Mouse (Mus musculus): Measurements from ENCODE around the gene Slc17a1. TPM values are rescaled to one million over a fixed set of nuclear protein-coding genes. Genes with fewer than 3 reads are reported as not detected.

Slc17a1 gene
- polyA plus RNA-seq, 1 experiment, result not detected

DNA sequence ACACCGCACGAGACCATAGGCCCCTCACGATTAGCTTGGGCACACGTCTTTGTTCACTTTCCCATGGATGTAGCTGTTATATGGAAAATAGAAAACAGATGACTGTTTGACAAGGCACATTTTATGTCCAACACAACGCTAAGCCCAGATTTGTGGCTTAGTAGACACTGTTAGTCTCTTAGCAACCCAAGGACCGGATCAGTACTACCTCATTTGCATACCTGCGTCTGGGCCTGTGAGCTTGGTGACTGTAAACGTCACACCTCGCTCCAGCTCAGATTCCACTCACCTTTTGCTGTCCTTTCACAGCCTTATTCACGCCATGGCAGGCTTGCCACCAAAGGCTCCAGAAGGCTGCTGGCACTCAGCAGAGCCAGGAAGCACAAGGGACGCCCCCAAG lies 63.4 kb downstream of the Slc17a1 start:
- no peak overlapping the region for H3K4me3 ChIP-seq (ENCODE audit: insufficient read depth, low read depth, low read length)
- no peak overlapping the region for H3K27ac ChIP-seq (ENCODE audit: insufficient read depth, low read depth, low read length)
- H3K4me1 ChIP-seq (ENCODE audit: control insufficient read depth, insufficient read depth, low read length), result peaks cover 7% of the 10 kb centered on the region; the same call in 1 of the 2 replicates
- WGBS, result 83% methylated on average over 11 of the region's 11 CpGs
- TF ChIP-seq CTCF (IDR thresholded peaks at IDR 0.05; ENCODE audit: insufficient read depth, low read depth, low read length) (no peak), POLR2A (IDR thresholded peaks at IDR 0.05; ENCODE audit: insufficient read depth, low read depth, low read length) (no peak)

DNA sequence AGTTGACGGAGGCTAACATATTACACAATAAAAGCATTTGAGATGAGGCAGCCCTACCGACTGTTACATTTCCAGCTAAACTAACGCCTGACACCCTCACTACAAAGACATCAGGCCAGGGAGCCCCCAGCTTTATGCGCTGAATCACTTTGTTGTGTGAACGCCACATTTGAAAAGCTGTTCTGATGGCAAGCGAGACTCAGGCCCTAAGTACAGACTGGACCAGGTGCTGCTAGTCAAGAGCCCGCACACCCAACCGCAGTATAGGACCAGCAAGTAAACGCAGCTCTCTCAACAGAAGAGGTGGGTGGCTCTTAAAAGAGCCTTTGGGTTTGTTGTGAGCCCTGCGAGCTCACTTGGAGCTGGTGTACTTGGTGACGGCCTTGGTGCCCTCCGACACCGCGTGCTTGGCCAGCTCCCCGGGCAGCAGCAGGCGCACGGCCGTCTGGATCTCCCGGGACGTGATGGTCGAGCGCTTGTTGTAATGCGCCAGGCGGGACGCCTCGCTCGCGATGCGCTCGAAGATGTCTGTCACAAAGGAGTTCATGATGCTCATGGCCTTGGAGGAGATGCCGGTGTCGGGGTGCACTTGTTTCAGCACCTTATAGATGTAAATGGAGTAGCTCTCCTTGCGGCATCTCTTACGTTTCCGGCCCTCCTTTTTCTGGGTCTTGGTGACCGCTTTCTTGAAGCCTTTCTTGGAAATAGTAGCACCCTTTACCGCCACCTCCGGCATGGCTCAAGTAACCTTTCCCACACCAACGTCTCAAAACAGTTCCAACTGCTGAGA lies 66.1 kb downstream of the Slc17a1 start, which contains the start of gene Hist1h2ba:
TSS of gene Hist1h2ba (minus strand) at position 736 of the 790 bp plus-strand sequence.
- H3K27ac ChIP-seq (ENCODE audit: insufficient read depth, low read depth, low read length), result no peak within 1 kb of the TSS
- H3K4me3 ChIP-seq (ENCODE audit: insufficient read depth, low read depth, low read length), result no peak within 1 kb of the TSS
- TF ChIP-seq POLR2A (IDR thresholded peaks at IDR 0.05; ENCODE audit: insufficient read depth, low read depth, low read length) (no peak), CTCF (IDR thresholded peaks at IDR 0.05; ENCODE audit: insufficient read depth, low read depth, low read length) (no peak)
- H3K4me1 ChIP-seq (ENCODE audit: control insufficient read depth, insufficient read depth, low read length), result no peaks in the 10 kb centered on the region
- 94% methylated on average over 39 of the region's 39 CpGs for WGBS

DNA sequence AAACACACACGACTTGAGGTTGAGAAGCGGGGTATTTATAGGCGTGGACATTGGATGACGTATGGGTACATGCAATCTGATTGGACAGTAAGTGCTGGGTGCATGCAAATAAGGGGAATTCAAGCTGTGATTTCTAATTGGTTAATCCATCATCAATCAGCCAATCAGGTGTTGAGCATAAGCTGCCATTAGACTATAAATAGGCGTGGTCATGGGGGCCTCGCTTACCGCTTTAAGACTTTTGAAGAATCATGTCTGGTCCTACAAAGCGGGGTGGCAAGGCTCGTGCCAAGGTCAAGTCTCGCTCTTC lies 66.6 kb downstream of the Slc17a1 start, which contains the start of gene Hist1h2aa:
TSS of gene Hist1h2aa (plus strand) at position 252 of the 310 bp plus-strand sequence.
- Histone ChIP-seq H3K4me1 (ENCODE audit: control insufficient read depth, insufficient read depth, low read length) (no peaks in the 10 kb centered on the region), H3K4me3 (ENCODE audit: insufficient read depth, low read depth, low read length) (no peak within 1 kb of the TSS), H3K27ac (ENCODE audit: insufficient read depth, low read depth, low read length) (no peak within 1 kb of the TSS)
- WGBS, result 96% methylated on average over 10 of the region's 10 CpGs
- TF ChIP-seq POLR2A (IDR thresholded peaks at IDR 0.05; ENCODE audit: insufficient read depth, low read depth, low read length), result no peak
- no peak for TF ChIP-seq CTCF (IDR thresholded peaks at IDR 0.05; ENCODE audit: insufficient read depth, low read depth, low read length)

DNA sequence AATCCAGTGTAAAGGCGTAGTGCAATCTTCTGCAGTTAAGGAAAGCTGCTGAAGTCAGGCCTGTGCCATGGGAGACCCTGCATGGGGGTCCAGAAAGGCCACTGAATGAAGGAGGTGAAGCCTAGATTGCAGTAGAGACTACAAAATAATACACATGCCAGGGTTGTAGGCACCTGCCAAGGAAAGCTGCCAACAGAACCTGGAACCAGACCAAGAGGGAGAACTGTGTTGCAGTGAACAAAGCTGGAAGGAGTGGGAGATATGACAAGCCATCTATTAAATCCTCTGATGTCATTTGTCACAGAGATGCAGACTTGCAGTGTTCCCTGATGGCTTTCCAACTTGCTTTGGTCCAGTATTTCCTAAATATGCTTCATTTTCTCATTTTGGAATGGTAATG lies 71.1 kb downstream of the Slc17a1 start:
- Histone ChIP-seq H3K4me3 (ENCODE audit: insufficient read depth, low read depth, low read length) (no peak overlapping the region), H3K27ac (ENCODE audit: insufficient read depth, low read depth, low read length) (no peak overlapping the region), H3K4me1 (ENCODE audit: control insufficient read depth, insufficient read depth, low read length) (no peaks in the 10 kb centered on the region)
- TF ChIP-seq CTCF (IDR thresholded peaks at IDR 0.05; ENCODE audit: insufficient read depth, low read depth, low read length) (no peak), POLR2A (IDR thresholded peaks at IDR 0.05; ENCODE audit: insufficient read depth, low read depth, low read length) (no peak)
- WGBS, result 80% methylated on average over 1 of the region's 1 CpGs

DNA sequence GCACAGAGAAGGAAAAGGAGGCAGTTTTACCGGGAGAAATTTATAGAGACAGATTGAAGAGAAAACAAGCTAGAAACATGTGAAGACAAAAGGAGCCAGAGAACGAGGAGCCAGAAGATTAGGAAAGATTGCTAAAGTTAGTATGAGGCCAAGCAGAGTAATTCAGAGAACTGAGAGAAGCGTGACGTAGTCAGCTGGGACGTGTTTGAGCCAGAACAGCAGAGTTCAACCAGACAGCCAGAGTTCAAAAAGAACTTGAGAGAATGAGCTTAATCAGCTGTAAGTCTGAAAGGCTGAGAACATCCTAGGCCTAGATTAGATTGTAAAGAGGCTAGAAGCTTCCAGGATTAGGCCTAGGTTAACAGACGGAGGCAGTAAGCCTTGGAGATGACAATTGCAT lies 72.7 kb downstream of the Slc17a1 start:
- Histone ChIP-seq H3K4me3 (ENCODE audit: insufficient read depth, low read depth, low read length) (no peak overlapping the region), H3K4me1 (ENCODE audit: control insufficient read depth, insufficient read depth, low read length) (0 out of 2 replicates have a peak, but pooled peaks cover 2% of the 10 kb centered on the region), H3K27ac (ENCODE audit: insufficient read depth, low read depth, low read length) (no peak overlapping the region)
- 45% methylated on average over 6 of the region's 6 CpGs for WGBS
- TF ChIP-seq CTCF (IDR thresholded peaks at IDR 0.05; ENCODE audit: insufficient read depth, low read depth, low read length) (no peak), POLR2A (IDR thresholded peaks at IDR 0.05; ENCODE audit: insufficient read depth, low read depth, low read length) (no peak)

DNA sequence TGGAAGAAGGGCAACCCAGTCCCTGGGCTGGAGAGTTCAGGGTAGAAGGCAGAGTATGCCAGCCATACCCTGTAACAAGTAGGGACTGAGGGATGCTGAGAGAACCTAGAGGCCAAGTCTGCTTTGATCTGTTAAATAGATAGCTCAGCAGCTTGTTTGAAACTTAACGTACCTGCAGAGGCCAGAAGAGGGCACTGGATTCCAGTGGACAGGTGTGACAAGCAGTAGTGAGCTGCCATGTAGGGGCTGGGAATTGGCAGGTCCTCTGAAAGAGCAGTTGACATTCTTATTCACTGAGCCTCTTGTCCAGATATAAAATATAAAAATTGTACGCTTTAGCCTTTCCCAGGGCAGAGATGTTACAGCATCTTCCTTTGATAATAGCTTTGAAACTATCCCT lies 75.3 kb downstream of the Slc17a1 start:
- peaks cover 5% of the 10 kb centered on the region for H3K4me1 ChIP-seq (ENCODE audit: control insufficient read depth, insufficient read depth, low read length)
- TF ChIP-seq CTCF (IDR thresholded peaks at IDR 0.05; ENCODE audit: insufficient read depth, low read depth, low read length) (no peak), POLR2A (IDR thresholded peaks at IDR 0.05; ENCODE audit: insufficient read depth, low read depth, low read length) (no peak)
- H3K4me3 ChIP-seq (ENCODE audit: insufficient read depth, low read depth, low read length), result no peak overlapping the region
- no peak overlapping the region for H3K27ac ChIP-seq (ENCODE audit: insufficient read depth, low read depth, low read length)
- 82% methylated on average over 2 of the region's 2 CpGs for WGBS

Other genes starting within 250 kb of the Slc17a1 start
- gene Hist1h2be, start 246.6 kb upstream of the Slc17a1 start, polyA plus RNA-seq (2012; ENCODE audit: insufficient read depth, insufficient read length, low replicate concordance, missing spikeins), result not detected in 2 replicates
- gene Hist1h1e, start 245.2 kb upstream of the Slc17a1 start, polyA plus RNA-seq (2012; ENCODE audit: insufficient read depth, insufficient read length, low replicate concordance, missing spikeins), result not detected in 2 replicates
- gene Hist1h2ac, start 183.8 kb upstream of the Slc17a1 start, polyA plus RNA-seq (2012; ENCODE audit: insufficient read depth, insufficient read length, low replicate concordance, missing spikeins), result not detected in 2 replicates
- gene Hist1h2bc, start 183.6 kb upstream of the Slc17a1 start, polyA plus RNA-seq (2012; ENCODE audit: insufficient read depth, insufficient read length, low replicate concordance, missing spikeins), result not detected in 2 replicates
- not detected in 2 replicates for gene Hist1h1t, start 171.9 kb upstream of the Slc17a1 start, polyA plus RNA-seq (2012; ENCODE audit: insufficient read depth, insufficient read length, low replicate concordance, missing spikeins)
- not detected in 2 replicates for gene Hist1h4c, start 169.3 kb upstream of the Slc17a1 start, polyA plus RNA-seq (2012; ENCODE audit: insufficient read depth, insufficient read length, low replicate concordance, missing spikeins)
- not detected in 2 replicates for gene Hfe, start 156.9 kb upstream of the Slc17a1 start, polyA plus RNA-seq (2012; ENCODE audit: insufficient read depth, insufficient read length, low replicate concordance, missing spikeins)
- gene Hist1h1c, start 128.9 kb upstream of the Slc17a1 start, polyA plus RNA-seq (2012; ENCODE audit: insufficient read depth, insufficient read length, low replicate concordance, missing spikeins), result not detected in 2 replicates
- gene Hist1h3c, start 122.1 kb upstream of the Slc17a1 start, polyA plus RNA-seq (2012; ENCODE audit: insufficient read depth, insufficient read length, low replicate concordance, missing spikeins), result not detected in 2 replicates
- not detected in 2 replicates for gene Hist1h2bb, start 121.0 kb upstream of the Slc17a1 start, polyA plus RNA-seq (2012; ENCODE audit: insufficient read depth, insufficient read length, low replicate concordance, missing spikeins)
- gene Hist1h2ab, start 116.6 kb upstream of the Slc17a1 start, polyA plus RNA-seq (2012; ENCODE audit: insufficient read depth, insufficient read length, low replicate concordance, missing spikeins), result not detected in 2 replicates
- not detected in 2 replicates for gene Hist1h3b, start 115.5 kb upstream of the Slc17a1 start, polyA plus RNA-seq (2012; ENCODE audit: insufficient read depth, insufficient read length, low replicate concordance, missing spikeins)
- gene Hist1h4b, start 110.7 kb upstream of the Slc17a1 start, polyA plus RNA-seq (2012; ENCODE audit: insufficient read depth, insufficient read length, low replicate concordance, missing spikeins), result not detected in 2 replicates
- gene Hist1h4a, start 106.5 kb upstream of the Slc17a1 start, polyA plus RNA-seq (2012; ENCODE audit: insufficient read depth, insufficient read length, low replicate concordance, missing spikeins), result not detected in 2 replicates
- gene Hist1h3a, start 105.4 kb upstream of the Slc17a1 start, polyA plus RNA-seq (2012; ENCODE audit: insufficient read depth, insufficient read length, low replicate concordance, missing spikeins), result not detected in 2 replicates
- gene Hist1h1a, start 104.1 kb upstream of the Slc17a1 start, polyA plus RNA-seq (2012; ENCODE audit: insufficient read depth, insufficient read length, low replicate concordance, missing spikeins), result not detected in 2 replicates
- not detected in 2 replicates for gene Trim38, start 97.8 kb upstream of the Slc17a1 start, polyA plus RNA-seq (2012; ENCODE audit: insufficient read depth, insufficient read length, low replicate concordance, missing spikeins)
- not detected in 2 replicates for gene Slc17a2, start 60.8 kb upstream of the Slc17a1 start, polyA plus RNA-seq (2012; ENCODE audit: insufficient read depth, insufficient read length, low replicate concordance, missing spikeins)
- gene Slc17a3, start 28.3 kb upstream of the Slc17a1 start, polyA plus RNA-seq (2012; ENCODE audit: insufficient read depth, insufficient read length, low replicate concordance, missing spikeins), result not detected in 2 replicates
- gene Slc17a4, start 47.3 kb downstream of the Slc17a1 start, polyA plus RNA-seq (2012; ENCODE audit: insufficient read depth, insufficient read length, low replicate concordance, missing spikeins), result not detected in 2 replicates
- gene Hist1h2ba, start 66.4 kb downstream of the Slc17a1 start, polyA plus RNA-seq (2012; ENCODE audit: insufficient read depth, insufficient read length, low replicate concordance, missing spikeins), result not detected in 2 replicates
- not detected in 2 replicates for gene Hist1h2aa, start 66.7 kb downstream of the Slc17a1 start, polyA plus RNA-seq (2012; ENCODE audit: insufficient read depth, insufficient read length, low replicate concordance, missing spikeins)
- not detected in 2 replicates for gene Scgn, start 123.5 kb downstream of the Slc17a1 start, polyA plus RNA-seq (2012; ENCODE audit: insufficient read depth, insufficient read length, low replicate concordance, missing spikeins)

Data from olfactory bulb, adult 2 months (tissue).